Mouse (Mus musculus) heart, adult 11 months (tissue): ENCODE data around the gene Ly6g6f.

Experiments used
- DNase-seq: peaks from one replicate; pipeline ENCODE4 v3.0.0; 2022

Ly6g6f gene

DNA sequence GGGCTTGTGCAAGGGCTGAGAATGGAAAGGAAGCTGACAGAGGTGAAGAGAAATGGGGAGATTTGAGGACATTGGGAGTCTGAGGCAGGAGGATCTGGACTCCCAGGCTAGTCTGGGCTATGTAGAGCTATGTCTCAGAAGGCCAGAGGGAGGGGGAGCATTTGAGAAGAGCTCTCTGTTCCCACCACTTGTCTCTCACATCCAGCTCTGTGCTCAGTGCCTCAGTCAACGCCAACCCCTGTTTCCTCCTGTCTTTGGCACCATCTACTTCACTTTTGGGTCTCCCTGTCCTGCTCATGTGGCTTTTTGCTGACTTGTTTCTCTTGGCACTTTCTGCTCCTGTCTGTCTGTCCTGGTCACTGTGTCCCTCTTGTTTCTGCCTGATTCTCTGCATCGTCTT lies 8.1 kb downstream of the Ly6g6f start:
- DNase-seq, result peak; percentile 94

DNA sequence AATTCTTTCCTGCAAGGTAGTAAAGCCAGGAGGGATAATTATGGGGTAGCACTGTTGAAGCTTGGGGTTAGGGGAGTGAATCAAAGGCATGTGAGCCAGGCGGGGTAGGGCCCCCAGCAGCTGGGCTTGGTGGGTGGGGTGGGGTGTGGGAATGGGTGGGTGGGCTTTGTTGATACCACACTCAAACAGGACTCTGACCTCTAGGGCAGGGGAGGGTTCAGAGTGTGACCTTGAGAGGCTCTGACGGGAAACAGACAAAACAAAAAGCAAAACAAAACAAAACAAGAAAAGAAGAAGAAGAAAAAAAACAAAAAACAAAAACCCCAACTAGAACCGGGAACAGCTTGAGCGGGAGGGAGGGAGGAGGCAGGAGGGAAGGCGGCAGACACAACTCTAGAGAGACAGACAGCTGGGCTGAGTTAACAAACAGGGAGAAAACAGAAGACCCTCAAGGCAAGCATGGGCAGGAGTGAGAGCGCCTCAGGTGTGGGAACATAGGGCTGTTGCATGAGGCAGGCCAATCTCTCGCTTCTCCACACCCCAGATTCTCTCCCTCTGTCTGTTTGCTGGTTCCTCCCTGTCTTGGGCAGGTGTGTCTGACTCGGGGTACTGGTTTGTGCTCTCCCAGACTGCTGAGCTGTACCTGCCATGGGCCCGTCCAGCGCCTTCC lies 8.8 kb downstream of the Ly6g6f start, which contains the start of gene Ly6g6e:
TSS of gene Ly6g6e (plus strand) at position 396 of the 670 bp plus-strand sequence.
- DNase-seq, result no peak

DNA sequence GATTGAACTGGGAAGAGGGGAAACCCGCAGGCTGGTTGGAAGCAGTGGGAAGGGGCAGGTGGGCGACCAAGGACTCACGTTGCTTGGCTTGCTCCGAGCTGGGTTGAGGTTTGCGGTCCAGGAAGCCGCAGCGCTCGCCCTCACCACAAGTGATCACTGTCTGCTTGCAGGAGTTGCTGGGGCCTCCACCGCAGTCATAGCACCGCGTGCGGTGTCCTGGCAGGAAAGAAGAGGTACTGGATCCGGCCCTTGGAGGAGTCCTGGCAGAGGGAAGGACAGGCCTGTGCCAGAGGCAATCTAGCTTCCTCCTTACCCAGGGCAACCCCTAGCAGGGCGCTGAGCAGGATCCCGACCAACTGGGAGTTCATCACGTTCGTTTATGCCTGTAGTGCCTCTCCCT lies 11.3 kb downstream of the Ly6g6f start:
- no peak for DNase-seq

DNA sequence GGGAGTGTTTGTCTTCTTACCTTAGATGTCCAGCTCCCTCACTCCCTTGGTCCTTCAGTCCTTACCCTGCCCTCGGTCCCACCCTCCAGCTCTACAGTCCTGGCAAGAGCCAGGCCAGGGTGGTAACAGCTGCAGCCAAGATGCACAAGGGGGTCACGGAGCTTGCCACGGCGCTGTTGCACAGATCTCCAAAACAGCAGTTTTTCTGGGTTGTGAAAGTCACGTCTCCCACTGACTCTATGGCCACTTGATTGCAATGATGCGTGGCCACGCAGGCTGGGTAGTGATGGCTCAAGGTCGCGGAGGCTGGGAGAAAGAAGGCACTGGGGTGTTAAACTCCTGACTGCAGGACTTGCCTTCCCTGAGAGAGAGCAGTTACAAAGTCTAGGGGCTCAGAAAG lies 14.0 kb downstream of the Ly6g6f start:
- DNase-seq, result no peak

DNA sequence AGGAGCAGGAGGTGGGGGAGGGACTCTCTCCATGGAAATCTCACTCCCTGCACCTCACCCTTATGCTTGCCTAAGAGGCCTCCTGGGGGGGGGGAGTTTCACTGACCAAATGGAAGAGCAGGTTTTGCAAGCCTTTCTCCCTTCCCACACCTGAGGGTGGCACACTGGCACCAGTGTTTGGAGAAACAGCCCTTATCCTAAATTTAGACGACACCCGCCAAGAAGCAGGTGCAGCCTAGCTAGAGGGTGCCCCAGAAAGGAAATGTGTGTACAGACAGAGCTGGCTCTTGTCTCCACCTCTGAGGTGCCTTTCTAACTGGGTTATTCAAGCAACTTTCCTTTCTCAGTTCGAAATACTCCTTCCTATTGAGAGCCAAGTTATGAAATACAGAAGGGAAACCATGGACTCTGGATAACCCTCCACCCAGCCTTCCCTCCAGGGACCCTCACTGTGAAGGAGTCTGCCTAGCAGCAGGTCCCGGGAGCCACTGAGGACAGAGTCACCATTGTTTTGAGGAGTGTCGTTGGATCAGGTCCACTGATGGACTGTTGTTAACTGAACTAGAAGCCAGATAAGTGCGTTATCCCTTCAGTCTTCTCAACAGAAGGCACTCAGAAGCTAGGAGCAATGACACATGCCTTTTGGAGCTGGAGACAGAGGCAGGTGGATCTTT lies 14.7 kb downstream of the Ly6g6f start:
- peak; percentile 95 for DNase-seq

DNA sequence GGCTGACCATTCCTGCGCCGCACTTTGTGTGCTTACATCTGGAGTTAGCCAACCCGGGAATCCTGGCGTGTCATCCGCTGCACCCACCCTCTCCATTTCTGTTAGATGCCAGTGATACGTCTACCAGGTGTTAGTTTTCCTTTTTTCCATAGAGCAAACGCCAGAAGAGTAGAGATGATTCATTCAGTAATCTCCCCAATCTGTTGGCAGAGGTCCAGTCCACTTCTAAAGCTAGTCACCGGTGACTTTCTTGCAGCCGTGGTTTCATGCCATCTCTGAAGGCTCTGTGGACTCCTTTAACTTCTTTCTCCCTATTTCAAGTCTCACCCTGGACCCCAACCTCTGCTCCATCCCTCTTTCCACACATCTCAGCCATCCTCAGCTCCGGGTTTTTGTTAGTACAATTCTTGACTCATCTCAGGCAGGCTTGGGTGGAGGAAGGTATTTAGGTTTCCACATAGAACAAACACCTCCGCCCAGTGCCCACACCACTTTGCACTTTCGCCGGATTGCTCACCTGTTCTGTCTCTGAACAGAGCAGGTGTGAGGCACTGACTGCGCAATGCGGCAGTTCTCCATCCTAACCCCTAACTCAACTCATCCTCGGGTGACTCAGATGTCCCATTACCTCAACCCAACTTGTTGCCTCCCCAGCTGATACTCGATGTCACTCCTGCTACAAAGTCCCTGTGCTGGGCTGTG lies 17.0 kb downstream of the Ly6g6f start:
- no peak for DNase-seq

DNA sequence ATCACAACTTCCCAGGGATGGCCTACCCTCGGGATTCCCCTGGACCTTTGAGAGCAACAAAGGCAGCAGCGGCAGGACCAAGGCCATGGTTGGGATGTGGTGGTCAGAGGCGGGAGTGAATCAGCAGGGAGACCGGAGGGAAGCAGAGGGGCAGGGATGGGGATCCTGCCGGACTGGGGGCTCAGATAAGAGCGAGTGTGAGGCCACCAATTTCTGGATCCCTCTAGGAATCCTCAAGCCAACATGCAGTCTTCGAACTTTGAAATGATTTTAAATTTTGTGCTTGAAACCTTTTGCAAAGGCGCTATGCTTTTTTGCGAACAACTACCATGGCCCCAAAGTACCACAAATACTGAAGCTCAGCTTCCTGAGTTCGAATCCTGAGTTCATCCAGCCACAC lies 19.3 kb downstream of the Ly6g6f start, which contains the start of gene Mpig6b:
TSS of gene Mpig6b (minus strand) at position 101 of the 400 bp plus-strand sequence.
- DNase-seq, result no peak

DNA sequence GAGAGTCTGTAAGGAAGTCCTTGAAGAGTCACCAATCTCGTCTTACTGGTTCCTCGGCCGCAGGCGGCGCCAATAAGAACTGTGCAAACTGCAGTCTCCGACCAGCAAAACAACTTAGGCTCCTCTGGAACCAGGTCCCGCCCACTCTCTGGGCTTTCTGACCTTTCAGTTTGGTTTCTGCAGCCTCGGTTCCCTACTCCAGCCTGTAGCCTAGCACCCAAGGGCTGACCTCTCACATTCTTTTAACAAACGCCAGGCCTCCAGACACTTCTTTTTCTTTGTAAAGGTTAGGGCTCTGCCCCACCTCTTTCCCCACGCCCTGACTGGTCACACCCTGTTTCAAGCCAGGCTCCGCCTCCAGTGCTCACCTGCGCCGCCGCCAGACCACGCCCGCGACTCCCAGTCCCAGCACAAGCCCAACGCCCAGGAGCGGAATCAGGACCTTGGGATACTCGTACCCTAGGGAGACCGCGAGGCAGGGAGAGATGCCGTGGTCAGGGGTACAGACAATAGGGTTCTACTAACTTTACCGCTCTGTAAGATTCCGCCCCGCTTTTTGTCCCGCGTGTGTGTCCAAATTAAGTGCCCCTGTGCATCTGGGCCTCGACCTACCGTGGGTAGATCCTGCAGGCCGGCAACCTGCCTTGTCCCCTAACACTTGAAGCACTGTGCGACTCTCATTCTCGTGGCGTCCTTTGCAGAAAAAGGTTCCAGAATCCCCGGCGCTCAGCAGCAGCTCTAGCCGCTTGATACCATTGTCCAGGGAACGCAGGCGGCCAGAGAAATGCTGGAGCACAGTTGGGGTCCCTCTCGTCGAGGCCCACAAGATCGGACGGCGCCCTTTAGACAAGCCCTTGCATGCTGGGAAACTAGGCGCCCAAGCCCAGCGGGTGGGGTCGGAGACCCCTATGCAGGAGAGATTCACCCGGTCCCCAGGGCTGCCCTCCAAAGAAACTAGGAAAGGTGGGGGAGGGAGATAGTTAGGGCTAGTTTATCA lies 20.2 kb downstream of the Ly6g6f start, which contains the start of gene Ly6g6c:
TSS of gene Ly6g6c (plus strand) at position 438 of the 997 bp plus-strand sequence.
- DNase-seq, result peak; percentile 97

DNA sequence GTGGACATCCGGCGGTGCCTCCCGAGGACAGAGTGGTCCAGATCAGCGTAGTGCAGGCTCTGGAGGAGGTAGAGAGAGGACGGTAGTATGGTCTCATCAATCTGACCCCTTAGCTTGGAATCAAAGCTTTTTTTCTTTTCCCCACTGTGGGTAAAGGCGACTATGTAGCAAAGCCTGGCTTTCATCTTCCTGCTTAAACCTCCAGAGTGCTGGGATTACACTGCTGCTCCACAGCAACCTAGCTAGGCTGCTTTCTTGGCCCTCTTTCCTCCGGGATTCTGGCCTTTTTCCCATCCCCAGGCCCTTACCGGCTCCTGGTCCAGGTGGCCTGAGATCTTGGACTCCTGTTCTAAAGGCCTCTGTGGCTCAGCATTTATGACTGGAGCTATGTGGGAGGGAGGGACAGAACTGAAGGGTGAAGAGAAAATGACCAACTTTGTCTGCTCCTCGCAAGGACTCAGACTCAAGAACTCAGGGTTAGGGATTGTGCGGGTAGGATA lies 21.0 kb downstream of the Ly6g6f start:
- no peak for DNase-seq

DNA sequence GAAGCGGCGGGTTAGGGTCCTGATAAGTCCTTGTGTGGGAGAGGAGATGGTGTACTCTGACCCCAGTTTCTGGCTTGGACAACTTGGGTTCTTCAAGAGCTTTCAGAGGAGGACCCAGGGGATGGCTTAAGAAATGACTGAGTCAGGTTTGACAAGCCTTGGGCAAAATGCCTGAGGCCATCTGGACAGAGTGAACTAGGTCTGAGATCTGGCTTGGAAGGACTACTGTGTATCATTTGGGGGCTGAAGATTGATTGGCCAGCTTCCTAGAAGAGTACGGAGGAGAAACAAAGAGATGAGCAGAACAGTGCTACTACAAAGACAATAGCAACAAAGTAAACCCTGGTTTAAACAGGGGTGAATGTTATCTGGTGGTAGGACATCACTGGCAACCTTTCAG lies 21.9 kb downstream of the Ly6g6f start:
- DNase-seq, result peak; percentile 94

DNA sequence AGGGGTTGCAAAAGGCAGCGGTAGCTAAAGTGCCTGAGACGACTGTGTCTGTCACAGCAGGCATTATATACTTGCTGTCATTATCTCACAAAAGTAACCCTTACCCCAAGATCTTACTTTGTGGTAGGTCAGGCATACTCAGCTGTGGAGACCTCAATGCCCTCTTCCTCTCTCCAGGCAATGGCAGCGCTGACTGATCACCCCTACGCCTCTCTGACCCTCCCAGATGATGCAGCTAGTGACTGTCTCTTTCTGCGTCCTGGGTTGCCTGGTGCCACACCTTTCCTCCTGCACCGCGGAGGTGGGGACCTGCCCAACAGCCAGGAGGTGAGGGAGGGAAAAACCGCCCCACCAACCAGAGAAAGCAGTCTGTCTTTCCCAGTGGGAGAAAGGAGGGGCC lies 24.1 kb downstream of the Ly6g6f start:
- DNase-seq, result peak; percentile 92

DNA sequence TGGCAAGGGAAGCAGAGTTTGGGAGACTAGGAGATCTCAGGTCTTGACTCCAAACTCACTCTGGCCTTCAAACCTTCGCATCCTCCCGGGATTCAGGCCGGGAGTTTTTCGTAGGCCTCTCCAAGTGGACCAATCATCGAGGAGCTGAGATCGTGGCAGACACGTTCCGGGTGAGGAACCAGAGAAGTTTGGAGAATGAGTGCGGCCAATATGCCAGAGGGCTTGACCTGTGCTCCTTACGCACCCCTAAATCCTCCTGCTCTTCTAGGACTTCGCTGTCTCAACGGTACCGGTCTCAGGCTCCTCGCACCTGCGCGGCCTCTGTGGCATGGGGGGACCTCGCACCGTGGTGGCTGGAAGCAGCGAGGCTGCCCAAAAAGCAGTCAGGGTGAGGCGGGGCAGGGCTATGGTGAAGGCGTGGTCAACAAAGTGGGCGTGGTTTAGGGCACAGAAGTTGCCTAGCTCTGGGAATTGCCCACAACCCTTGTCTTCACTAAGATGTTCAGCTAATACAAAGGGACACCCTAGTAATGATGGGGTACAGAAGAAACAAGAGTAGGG lies 24.6 kb downstream of the Ly6g6f start:
- peak; percentile 96 for DNase-seq

DNA sequence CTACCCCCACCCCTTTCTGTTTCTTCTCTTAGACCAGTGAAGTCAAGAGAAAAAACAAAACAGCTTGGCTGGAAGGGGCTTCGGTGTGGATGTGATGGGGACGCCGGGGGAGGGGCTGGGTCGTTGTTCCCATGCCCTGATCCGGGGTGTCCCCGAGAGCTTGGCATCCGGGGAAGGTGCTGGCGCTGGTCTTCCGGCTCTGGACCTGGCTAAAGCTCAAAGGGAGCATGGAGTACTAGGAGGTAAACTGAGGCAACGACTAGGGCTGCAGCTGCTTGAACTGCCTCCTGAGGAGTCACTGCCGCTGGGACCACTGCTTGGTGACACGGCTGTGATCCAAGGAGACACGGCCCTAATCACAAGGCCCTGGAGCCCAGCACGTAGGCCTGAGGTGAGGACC lies 25.3 kb downstream of the Ly6g6f start:
- peak; percentile 95 for DNase-seq

DNA sequence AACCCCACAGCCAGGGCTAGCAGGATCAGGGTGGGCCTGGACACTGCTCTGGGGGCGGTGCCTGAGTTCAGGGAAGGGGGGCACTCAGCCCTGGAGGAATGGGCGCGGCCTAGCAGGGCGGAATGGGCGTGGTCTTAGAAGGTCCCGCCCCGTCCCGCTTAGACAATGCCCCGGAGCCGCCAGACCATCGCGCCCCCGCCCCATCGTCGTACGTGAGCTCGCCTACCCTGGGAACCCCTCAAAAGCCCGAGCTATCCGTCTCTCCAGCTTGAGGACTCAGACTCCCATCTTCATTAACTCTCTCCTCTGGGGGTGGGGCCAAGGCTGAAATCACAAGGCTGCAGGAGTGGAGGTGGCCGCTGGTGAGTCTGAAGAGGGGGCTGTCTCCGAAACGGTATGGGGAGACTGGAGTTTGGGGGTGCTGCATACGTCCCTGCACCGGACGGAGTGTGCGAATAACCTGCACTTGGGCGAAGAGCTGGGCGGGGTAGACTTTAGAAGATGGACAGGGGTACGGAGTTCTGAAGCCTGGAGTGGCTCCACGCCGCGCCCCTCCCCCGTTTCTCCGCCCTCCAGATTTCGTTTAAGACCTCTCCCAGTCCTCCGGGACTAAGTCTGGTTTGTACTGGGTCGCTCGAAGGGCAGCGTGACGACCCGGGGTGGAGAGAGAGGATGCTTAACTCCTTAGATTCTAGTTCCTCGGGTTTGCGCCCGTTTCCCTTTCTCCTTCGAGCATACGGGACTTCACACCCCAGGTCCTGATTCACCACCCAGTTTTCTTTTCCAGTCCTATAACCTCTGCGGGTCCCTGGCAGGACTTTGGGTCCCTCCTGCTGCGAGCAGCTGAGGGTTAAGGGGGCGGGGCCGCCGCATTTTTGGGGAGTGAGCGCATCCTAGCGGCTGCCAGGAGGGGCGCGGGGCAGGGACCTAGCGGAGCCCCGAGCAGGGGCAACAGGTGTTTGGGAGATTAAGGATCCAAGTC lies 26.2 kb downstream of the Ly6g6f start, which contains the start of gene Ddah2:
TSS of gene Ddah2 (plus strand) at position 125 of the 982 bp plus-strand sequence.
- peak; percentile 99 for DNase-seq

DNA sequence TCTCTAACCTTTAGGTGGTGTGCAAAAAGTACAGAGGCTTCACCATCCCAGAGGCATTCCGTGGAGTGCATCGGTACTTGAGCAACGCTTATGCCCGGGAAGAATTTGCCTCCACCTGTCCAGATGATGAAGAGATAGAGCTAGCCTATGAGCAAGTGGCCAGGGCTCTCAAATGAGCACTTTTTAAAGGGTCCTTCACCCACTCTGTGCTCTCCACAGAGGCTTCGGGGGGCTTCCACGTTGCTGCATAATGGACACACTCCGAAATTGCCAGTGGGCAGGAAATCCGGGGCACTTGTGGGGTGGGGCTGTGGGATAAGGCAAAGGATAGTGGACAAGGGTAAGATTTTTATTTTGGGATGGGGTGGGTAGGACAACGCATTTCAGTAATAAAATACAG lies 27.1 kb downstream of the Ly6g6f start:
- DNase-seq, result peak; percentile 95

DNA sequence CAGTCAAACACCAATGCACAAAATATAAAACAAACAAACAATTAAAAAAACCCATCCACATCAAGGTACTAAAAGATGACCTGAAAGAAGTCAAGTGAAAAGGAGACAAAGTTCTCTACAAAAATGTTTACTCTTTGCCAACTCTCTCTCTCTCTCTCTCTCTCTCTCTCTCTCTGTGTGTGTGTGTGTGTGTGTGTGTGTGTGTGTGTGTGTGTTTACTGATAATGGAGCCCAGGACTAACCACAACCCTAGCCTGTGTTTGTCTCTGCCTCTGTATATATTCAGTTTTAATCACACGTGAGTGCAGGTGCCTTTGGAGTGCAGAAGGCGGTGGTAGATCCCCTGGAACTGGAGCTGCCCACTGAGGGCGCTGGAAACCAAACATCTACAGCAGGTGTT lies 28.3 kb downstream of the Ly6g6f start:
- DNase-seq, result no peak

DNA sequence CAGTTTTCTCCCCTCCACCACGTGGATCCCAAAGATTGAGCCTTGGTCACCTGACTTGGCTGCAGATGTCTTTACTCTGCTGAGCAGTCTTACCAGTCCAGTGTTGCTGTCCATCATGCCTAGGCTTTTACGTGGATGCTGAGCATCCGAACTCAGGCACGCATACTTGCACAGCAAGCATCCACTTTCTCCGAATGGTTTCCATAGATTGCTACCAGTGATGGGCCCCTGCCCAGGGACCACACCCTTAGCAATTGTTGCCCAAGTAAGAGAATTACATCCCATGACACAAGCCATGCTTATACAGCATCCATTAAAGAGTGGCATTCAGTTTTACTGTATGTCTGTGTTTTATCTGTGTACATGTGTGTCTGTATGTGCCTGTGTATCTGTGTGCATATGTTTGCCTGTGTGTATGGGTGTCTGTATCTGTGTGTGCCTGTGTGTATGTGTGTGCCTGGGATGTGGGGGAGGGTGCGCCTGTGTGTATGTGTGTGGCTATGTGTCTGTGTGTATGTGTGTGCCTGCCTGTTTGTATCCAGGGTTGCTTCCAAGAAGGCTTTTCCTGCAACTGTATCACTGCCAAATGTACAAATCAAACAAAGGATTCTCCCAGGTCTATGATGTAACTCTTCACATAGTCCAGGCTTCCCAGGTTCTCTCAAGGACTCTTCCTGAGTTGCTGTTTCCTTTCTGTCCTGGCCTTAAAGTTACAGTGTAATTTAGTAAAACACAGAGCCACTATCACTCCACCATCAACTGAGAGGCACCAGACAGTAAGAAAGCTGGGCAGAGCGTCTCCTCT lies 29.5 kb downstream of the Ly6g6f start:
- peak; percentile 94 for DNase-seq

DNA sequence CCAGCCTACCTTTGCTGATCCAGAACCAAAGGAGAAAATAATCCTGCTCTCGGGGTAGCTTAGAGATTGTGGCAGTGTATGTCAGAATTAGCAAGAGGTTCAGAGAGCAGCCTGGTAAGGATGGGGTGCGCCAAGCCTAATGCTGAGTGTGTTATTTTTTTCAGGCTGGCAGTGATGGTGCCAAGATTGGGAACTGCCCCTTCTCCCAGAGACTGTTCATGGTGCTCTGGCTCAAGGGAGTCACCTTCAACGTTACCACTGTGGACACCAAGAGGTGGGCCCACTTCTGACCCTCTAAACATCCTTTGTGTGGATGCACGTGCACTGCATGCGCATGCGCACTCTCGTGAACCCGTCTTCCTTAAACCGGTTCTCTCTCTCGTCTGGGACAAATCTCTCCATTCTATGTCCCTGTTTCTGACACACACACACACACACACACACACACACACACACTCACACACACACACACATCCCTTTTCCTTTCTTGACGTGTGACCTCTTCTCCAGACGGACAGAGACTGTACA lies 33.1 kb downstream of the Ly6g6f start:
- DNase-seq, result peak; percentile 92
